Mouse (Mus musculus) ES-E14 (cell line): ENCODE measurements around the gene Exph5.

Experiments
- CHD2 ChIP-seq: IDR thresholded peaks from 2 replicates; pipeline ENCODE4 v1.6.1; 2014; ENCODE audit warnings: mild to moderate bottlenecking, low read depth, low read length, inconsistent platforms
- MAFK ChIP-seq: IDR thresholded peaks from 2 replicates; pipeline ENCODE4 v1.6.1; 2014; ENCODE audit warnings: mild to moderate bottlenecking, low read depth, low read length, inconsistent platforms; ENCODE audit not compliant: insufficient read depth
- ZC3H11A ChIP-seq: IDR thresholded peaks from 2 replicates; pipeline ENCODE4 v1.6.1; 2012; ENCODE audit warnings: low read depth, mild to moderate bottlenecking, inconsistent platforms, low read length, borderline replicate concordance
- ZNF384 ChIP-seq: IDR thresholded peaks from 2 replicates; pipeline ENCODE4 v1.6.1; 2012; ENCODE audit warnings: low read depth, low read length, inconsistent platforms

GRCm38 (mm10) chr9:53292833-53293232 lies 8.6 kb upstream of the Exph5 start:
- TF ChIP-seq MAFK: no peak
- TF ChIP-seq ZNF384: no peak
- no peak for TF ChIP-seq CHD2
- no peak for TF ChIP-seq ZC3H11A
